Mouse (Mus musculus) frontal cortex, postnatal 10 days (tissue): ENCODE data around the gene Lrba.

Experiments
- DNase-seq, 2 experiments: peaks; one replicate each; pipeline ENCODE4 v3.0.0; 2022; ENCODE audit warnings: low spot score in 2 of 2, mixed read lengths in 1 of 2

Lrba gene

GRCm38 (mm10) chr3:86253791-86254190 is 29.3 kb downstream of the Lrba start:
- DNase-seq: no peak

- DNase-seq: no peak
Observed at GRCm38 (mm10) chr3:86268074-86268702, 43.7 kb downstream of the Lrba start.

- no peak for DNase-seq
Observed at GRCm38 (mm10) chr3:86275651-86276050, 51.2 kb downstream of the Lrba start.

- no peak for DNase-seq
Observed at GRCm38 (mm10) chr3:86291326-86291725, 66.8 kb downstream of the Lrba start.

GRCm38 (mm10) chr3:86294866-86295265 is 70.4 kb downstream of the Lrba start:
- no peak for DNase-seq

- DNase-seq: no peak
Observed at GRCm38 (mm10) chr3:86296214-86296613, 71.7 kb downstream of the Lrba start.

- no peak for DNase-seq
Observed at GRCm38 (mm10) chr3:86308833-86309232, 84.4 kb downstream of the Lrba start.

- DNase-seq: no peak
Observed at GRCm38 (mm10) chr3:86310216-86310615, 85.7 kb downstream of the Lrba start.

- no peak for DNase-seq
Observed at GRCm38 (mm10) chr3:86311406-86311805, 86.9 kb downstream of the Lrba start.

GRCm38 (mm10) chr3:86317636-86318035 is 93.2 kb downstream of the Lrba start:
- no peak for DNase-seq

- no peak for DNase-seq
Observed at GRCm38 (mm10) chr3:86328531-86328930, 104.1 kb downstream of the Lrba start.

- no peak for DNase-seq
Observed at GRCm38 (mm10) chr3:86343261-86343660, 118.8 kb downstream of the Lrba start.

GRCm38 (mm10) chr3:86362486-86362885 is 138.0 kb downstream of the Lrba start:
- DNase-seq: no peak

GRCm38 (mm10) chr3:86371466-86371865 is 147.0 kb downstream of the Lrba start:
- no peak for DNase-seq

GRCm38 (mm10) chr3:86375276-86375675 is 150.8 kb downstream of the Lrba start:
- no peak for DNase-seq

- DNase-seq: no peak
Observed at GRCm38 (mm10) chr3:86382557-86382956, 158.1 kb downstream of the Lrba start.

- DNase-seq: no peak
Observed at GRCm38 (mm10) chr3:86385047-86385446, 160.6 kb downstream of the Lrba start.

- no peak for DNase-seq
Observed at GRCm38 (mm10) chr3:86386246-86386645, 161.8 kb downstream of the Lrba start.

- no peak for DNase-seq
Observed at GRCm38 (mm10) chr3:86423828-86424227, 199.3 kb downstream of the Lrba start.

GRCm38 (mm10) chr3:86426733-86427132 is 202.3 kb downstream of the Lrba start:
- no peak for DNase-seq

- DNase-seq: no peak
Observed at GRCm38 (mm10) chr3:86443497-86443896, 219.0 kb downstream of the Lrba start.

- DNase-seq: no peak
Observed at GRCm38 (mm10) chr3:86451211-86451610, 226.7 kb downstream of the Lrba start.

- DNase-seq: no peak
Observed at GRCm38 (mm10) chr3:86461582-86461981, 237.1 kb downstream of the Lrba start.

GRCm38 (mm10) chr3:86489992-86490391 is 265.5 kb downstream of the Lrba start:
- no peak for DNase-seq
